Mouse (Mus musculus): ENCODE measurements around the gene Dst. TPM values are rescaled to one million over a fixed set of nuclear protein-coding genes. Genes with fewer than 3 reads are reported as not detected.

The Dst gene
- polyA plus RNA-seq, 1 experiment from 2014 or later, result 15.6 TPM

DNA sequence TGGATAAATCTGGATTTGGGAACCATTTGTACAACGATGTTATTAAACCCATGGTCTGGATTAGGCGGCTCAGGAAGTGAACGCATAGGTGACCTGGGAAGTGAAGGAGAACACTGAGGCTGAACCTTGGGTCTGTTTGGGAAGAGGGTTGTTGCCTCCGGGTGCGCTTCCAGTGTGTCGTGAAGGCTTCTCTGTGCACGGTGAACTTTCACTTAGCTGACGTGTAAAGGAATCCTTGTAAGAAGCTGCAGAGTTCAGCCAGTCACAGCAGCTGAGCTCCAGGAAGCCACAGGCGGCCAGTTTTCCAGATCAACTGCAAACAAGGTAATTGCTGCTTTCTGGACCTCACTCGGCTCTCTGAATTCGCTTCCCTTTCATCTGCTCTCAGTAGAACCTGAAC lies 66.4 kb downstream of the Dst start:
- Histone ChIP-seq H3K9me3 (ENCODE audit: low read depth, low read length) (no peaks in the 10 kb centered on the region), H3K4me2 (no peak overlapping the region), H3K27me3 (ENCODE audit: insufficient read depth, low read length) (no peaks in the 10 kb centered on the region), H3K4me1 (ENCODE audit: insufficient read depth) (no peaks in the 10 kb centered on the region), H3K9ac (no peak overlapping the region), H3K36me3 (ENCODE audit: insufficient read depth) (no peaks in the 10 kb centered on the region), H3K27ac (ENCODE audit: low read depth) (no peak overlapping the region), H3K4me3 (ENCODE audit: low read depth, low read length) (no peak overlapping the region)
- no peak for ATAC-seq (ENCODE audit: insufficient read depth)
- TF ChIP-seq CTCF (IDR thresholded peaks at IDR 0.05; ENCODE audit: low read depth), result no peak
- WGBS, result 77% methylated on average over 11 of the region's 11 CpGs
- DNase-seq, result no peak

DNA sequence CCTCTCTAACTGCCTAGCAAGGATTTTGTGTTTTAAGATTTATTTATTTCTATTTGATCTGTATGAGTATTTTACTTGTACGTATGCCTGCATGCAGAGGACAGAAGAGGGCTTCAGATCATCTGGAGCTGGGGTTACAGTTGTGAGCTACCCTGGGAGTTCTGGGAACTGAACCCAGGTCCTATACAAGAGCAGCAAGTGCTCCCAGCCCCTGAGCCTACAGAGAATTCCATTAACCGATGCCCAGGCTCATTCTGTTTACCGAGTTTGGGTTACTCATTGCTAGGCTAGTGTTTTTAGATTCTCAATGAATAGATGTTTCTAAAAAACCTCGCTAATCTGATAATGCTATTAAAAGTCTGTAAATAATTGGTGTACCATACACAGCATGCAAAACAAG lies 67.3 kb downstream of the Dst start:
- H3K9ac ChIP-seq, result no peak overlapping the region
- H3K27me3 ChIP-seq (ENCODE audit: insufficient read depth, low read length), result no peaks in the 10 kb centered on the region
- no peak overlapping the region for H3K4me3 ChIP-seq (ENCODE audit: low read depth, low read length)
- no peak overlapping the region for H3K4me2 ChIP-seq
- DNase-seq, result no peak
- no peaks in the 10 kb centered on the region for H3K4me1 ChIP-seq (ENCODE audit: insufficient read depth)
- no peak for ATAC-seq (ENCODE audit: insufficient read depth)
- no peaks in the 10 kb centered on the region for H3K9me3 ChIP-seq (ENCODE audit: low read depth, low read length)
- WGBS, result 77% methylated on average over 4 of the region's 4 CpGs
- H3K27ac ChIP-seq (ENCODE audit: low read depth), result no peak overlapping the region
- no peak for TF ChIP-seq CTCF (IDR thresholded peaks at IDR 0.05; ENCODE audit: low read depth)
- H3K36me3 ChIP-seq (ENCODE audit: insufficient read depth), result no peaks in the 10 kb centered on the region

DNA sequence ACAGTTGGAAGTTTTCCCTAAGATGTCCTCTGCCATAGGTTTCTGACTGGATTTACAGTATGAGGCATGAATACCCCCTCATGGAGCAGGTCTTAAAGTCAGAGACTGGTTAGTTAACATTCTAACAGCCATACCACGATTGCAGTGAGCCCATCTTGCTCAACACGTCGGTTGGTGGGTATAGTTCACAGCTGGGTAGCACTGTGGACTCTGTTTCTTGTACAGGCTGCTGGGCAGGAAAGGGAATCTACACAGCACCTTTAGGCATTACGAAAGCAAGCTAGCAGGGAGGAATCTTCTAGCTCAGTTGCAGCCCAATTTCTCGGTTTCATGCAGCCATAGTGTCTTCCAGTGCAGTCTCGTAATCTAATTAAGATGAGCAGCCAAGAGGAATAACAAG lies 69.8 kb downstream of the Dst start:
- Histone ChIP-seq H3K36me3 (ENCODE audit: insufficient read depth) (no peaks in the 10 kb centered on the region), H3K4me2 (no peak overlapping the region), H3K4me1 (ENCODE audit: insufficient read depth) (no peaks in the 10 kb centered on the region), H3K27ac (ENCODE audit: low read depth) (no peak overlapping the region), H3K27me3 (ENCODE audit: insufficient read depth, low read length) (no peaks in the 10 kb centered on the region), H3K4me3 (ENCODE audit: low read depth, low read length) (no peak overlapping the region), H3K9ac (no peak overlapping the region), H3K9me3 (ENCODE audit: low read depth, low read length) (no peaks in the 10 kb centered on the region)
- WGBS, result 86% methylated on average over 6 of the region's 6 CpGs
- no peak for TF ChIP-seq CTCF (IDR thresholded peaks at IDR 0.05; ENCODE audit: low read depth)
- no peak for ATAC-seq (ENCODE audit: insufficient read depth)
- DNase-seq, result no peak

DNA sequence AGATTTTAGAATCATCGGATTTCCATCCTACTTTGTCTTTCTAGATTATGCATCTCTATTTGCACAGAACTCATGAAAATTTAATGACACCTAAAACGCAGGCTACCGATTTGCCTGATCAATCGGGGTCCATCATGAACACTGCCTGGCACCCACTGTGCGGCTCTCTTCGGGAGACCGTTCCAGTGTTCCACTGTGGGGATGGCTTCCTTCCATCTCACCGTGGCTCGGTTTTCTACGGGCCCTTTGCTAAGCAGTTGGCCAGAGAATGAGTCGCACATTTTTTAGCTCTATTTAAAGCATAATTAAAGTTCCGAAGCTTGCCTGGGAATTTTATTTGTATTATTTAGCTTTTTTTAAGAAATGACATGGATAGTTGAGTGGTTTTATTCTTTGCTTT lies 72.4 kb downstream of the Dst start:
- no peaks in the 10 kb centered on the region for H3K36me3 ChIP-seq (ENCODE audit: insufficient read depth)
- no peak for ATAC-seq (ENCODE audit: insufficient read depth)
- 87% methylated on average over 12 of the region's 12 CpGs for WGBS
- no peak overlapping the region for H3K9ac ChIP-seq
- no peak overlapping the region for H3K4me3 ChIP-seq (ENCODE audit: low read depth, low read length)
- no peak overlapping the region for H3K4me2 ChIP-seq
- no peak for DNase-seq
- no peaks in the 10 kb centered on the region for H3K9me3 ChIP-seq (ENCODE audit: low read depth, low read length)
- no peaks in the 10 kb centered on the region for H3K4me1 ChIP-seq (ENCODE audit: insufficient read depth)
- no peak for TF ChIP-seq CTCF (IDR thresholded peaks at IDR 0.05; ENCODE audit: low read depth)
- H3K27ac ChIP-seq (ENCODE audit: low read depth), result no peak overlapping the region
- H3K27me3 ChIP-seq (ENCODE audit: insufficient read depth, low read length), result no peaks in the 10 kb centered on the region

DNA sequence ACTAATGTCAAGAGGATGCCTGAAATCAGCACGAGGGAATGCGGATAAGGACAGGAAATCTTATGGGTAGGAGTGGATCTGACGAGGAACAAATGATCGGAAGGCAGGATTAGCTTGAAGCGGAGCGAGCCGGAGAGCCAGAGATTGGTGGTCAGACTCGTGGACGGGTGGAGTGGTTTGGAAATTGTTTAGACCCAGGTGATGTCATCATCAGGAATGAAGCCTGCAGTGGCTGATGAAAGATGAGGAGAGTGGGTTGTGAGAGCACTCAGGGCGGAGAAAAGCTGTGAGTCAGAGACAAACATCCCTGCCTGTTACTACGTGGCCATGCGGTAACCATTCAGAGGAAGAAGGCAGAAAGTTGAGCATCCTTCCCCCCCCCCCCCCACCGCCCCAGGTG lies 81.6 kb downstream of the Dst start:
- H3K36me3 ChIP-seq (ENCODE audit: insufficient read depth), result no peaks in the 10 kb centered on the region
- DNase-seq, result no peak
- no peak overlapping the region for H3K9ac ChIP-seq
- H3K27ac ChIP-seq (ENCODE audit: low read depth), result no peak overlapping the region
- 71% methylated on average over 12 of the region's 13 CpGs for WGBS
- H3K27me3 ChIP-seq (ENCODE audit: insufficient read depth, low read length), result no peaks in the 10 kb centered on the region
- H3K4me3 ChIP-seq (ENCODE audit: low read depth, low read length), result no peak overlapping the region
- no peak for TF ChIP-seq CTCF (IDR thresholded peaks at IDR 0.05; ENCODE audit: low read depth)
- no peaks in the 10 kb centered on the region for H3K4me1 ChIP-seq (ENCODE audit: insufficient read depth)
- no peak for ATAC-seq (ENCODE audit: insufficient read depth)
- H3K4me2 ChIP-seq, result no peak overlapping the region
- no peaks in the 10 kb centered on the region for H3K9me3 ChIP-seq (ENCODE audit: low read depth, low read length)

DNA sequence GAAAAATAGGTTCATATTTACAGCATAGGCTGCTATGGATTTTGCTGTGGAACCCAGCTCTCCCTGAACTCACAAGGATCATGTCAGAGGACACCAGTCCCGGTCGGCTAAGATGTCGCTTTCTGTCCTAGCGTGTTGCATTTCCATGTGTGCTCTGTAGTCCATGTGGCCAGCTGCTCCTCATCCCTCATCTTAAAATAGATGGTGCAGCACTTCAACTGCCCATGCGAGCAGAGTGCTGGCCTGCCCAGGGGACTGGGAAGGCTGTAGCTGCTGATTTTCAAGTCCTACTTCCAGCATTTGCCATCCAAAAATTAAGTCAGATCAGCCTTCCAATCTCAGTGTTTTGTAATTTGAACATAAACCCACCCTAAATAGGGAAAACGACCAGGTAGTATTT lies 83.0 kb downstream of the Dst start:
- DNase-seq (no peak), ATAC-seq (ENCODE audit: insufficient read depth) (no peak)
- H3K27me3 ChIP-seq (ENCODE audit: insufficient read depth, low read length), result no peaks in the 10 kb centered on the region
- H3K9me3 ChIP-seq (ENCODE audit: low read depth, low read length), result no peaks in the 10 kb centered on the region
- no peak for TF ChIP-seq CTCF (IDR thresholded peaks at IDR 0.05; ENCODE audit: low read depth)
- H3K36me3 ChIP-seq (ENCODE audit: insufficient read depth), result no peaks in the 10 kb centered on the region
- no peaks in the 10 kb centered on the region for H3K4me1 ChIP-seq (ENCODE audit: insufficient read depth)
- no peak overlapping the region for H3K27ac ChIP-seq (ENCODE audit: low read depth)
- H3K4me2 ChIP-seq, result no peak overlapping the region
- H3K4me3 ChIP-seq (ENCODE audit: low read depth, low read length), result no peak overlapping the region
- no peak overlapping the region for H3K9ac ChIP-seq
- WGBS, result 67% methylated on average over 6 of the region's 6 CpGs

DNA sequence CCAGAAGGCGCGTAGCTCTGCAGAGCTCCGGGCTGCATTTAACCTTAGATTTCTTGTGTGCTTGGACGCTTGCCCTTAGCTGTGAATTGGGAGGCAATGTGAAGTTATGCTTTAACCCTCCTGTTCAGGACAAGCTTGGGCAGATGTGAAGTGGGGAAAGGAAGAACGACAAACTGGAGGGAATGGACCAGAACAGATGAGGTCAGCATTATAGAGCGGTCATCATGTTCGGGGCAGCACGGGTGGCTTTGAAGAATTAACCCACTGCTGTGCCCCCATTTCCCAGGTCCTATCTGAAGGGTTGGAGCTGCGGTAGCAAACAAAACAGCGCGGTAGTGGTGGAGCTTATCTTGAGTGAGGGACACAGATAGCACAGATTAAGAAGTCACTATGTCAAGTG lies 84.8 kb downstream of the Dst start:
- Histone ChIP-seq H3K9me3 (ENCODE audit: low read depth, low read length) (no peaks in the 10 kb centered on the region), H3K36me3 (ENCODE audit: insufficient read depth) (no peaks in the 10 kb centered on the region), H3K4me3 (ENCODE audit: low read depth, low read length) (no peak overlapping the region), H3K4me1 (ENCODE audit: insufficient read depth) (no peaks in the 10 kb centered on the region), H3K4me2 (no peak overlapping the region), H3K9ac (no peak overlapping the region), H3K27me3 (ENCODE audit: insufficient read depth, low read length) (no peaks in the 10 kb centered on the region), H3K27ac (ENCODE audit: low read depth) (no peak overlapping the region)
- DNase-seq (no peak), ATAC-seq (ENCODE audit: insufficient read depth) (no peak)
- 51% methylated on average over 11 of the region's 11 CpGs for WGBS
- TF ChIP-seq CTCF (IDR thresholded peaks at IDR 0.05; ENCODE audit: low read depth), result no peak

DNA sequence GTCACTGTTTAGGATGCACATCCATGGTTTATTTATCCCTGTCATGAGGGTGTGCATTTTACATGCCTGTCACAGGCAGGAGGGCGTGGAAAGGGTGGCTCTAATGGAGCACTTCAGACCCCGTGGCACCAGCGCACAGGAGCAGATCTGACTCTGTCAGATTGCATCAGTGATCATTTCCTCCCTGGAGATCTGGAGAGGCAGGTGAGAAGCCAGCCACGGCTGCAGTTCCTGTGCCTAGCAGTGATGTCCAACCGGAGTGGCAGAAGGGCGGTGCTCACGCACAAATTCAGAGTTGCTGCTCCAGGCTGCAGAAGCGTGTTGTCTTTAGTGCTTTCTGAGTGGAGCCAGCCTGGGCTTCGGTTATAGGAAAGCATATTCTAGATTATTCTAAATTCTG lies 86.2 kb downstream of the Dst start:
- WGBS, result 32% methylated on average over 9 of the region's 9 CpGs
- ATAC-seq (ENCODE audit: insufficient read depth), result no peak

More for the DNA sequence above, 86.2 kb downstream of the Dst start:
- H3K4me3 ChIP-seq (ENCODE audit: low read depth, low read length), result no peak overlapping the region
- H3K27me3 ChIP-seq (ENCODE audit: insufficient read depth, low read length), result no peaks in the 10 kb centered on the region
- no peak overlapping the region for H3K4me2 ChIP-seq
- no peaks in the 10 kb centered on the region for H3K9me3 ChIP-seq (ENCODE audit: low read depth, low read length)
- H3K4me1 ChIP-seq (ENCODE audit: insufficient read depth), result no peaks in the 10 kb centered on the region
- no peak for TF ChIP-seq CTCF (IDR thresholded peaks at IDR 0.05; ENCODE audit: low read depth)
- H3K36me3 ChIP-seq (ENCODE audit: insufficient read depth), result no peaks in the 10 kb centered on the region
- no peak overlapping the region for H3K27ac ChIP-seq (ENCODE audit: low read depth)
- no peak for DNase-seq
- no peak overlapping the region for H3K9ac ChIP-seq
